Mouse (Mus musculus): Measurements from ENCODE around the gene Endov.
A peak's percentile ranks its signal among the peaks of the same experiment; 100 is the strongest.

Endov gene

DNA sequence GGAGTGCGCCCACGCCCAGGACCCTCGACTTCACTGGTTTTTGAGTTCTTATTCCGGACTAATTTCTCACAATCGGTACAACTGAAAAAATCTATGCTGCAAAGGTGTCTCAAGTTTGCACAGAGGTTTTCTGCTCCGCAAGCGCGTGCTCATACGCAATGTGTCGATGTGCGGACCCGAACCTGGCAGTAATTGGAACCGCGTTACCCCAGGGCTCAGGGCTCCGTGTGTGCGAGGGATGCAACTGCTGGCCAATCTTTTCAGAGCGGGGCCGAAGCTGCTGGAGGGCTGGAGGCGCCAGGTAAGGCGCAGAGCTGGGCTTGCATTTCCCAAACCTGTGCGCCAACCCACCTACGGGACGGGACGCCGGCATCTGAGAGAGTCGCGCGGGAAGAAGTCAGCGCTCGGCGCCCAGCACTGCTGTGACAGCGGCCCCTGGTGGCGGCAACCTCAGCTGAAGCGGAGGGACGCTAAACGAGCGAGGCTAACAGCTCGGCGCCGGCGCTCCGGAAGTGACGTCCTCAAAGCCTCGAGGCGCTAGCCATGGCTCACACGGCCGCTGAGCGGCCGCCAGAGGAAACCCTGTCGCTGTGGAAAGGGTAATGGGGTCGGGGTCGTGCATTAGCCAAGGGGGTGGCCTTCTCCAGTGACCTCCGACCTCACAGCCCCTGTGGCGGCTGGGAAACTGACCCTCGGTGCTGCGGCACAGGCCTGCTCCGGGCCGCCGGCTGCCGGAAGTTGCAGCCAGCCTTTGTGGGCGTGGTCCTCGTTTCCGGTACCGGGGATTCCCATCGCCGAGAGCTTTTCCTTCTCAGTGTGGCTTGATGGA lies at the start of gene Endov:
Endov (plus strand) TSS at position 487 of the 829 bp plus-strand sequence.
- peak; percentile 100 for DNase-seq (ENCODE audit: low spot score)

DNA sequence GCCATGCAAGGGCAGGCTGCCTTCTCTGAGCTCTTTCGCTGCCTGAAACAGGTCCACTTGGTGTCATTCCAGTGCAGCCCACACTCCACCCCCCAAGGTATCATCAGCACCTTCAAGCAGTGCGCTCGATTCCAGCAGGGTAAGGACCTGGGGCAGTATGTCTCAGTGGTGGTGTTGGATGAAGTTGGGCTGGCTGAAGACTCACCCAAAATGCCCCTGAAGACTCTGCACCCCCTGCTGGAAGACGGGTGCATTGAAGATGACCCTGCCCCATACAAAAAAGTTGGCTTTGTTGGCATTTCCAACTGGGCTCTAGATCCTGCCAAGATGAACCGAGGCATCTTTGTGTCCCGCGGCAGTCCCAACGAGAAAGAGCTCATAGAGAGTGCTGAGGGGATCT lies 48.9 kb upstream of the Endov start:
- no peak for DNase-seq (ENCODE audit: low spot score)

DNA sequence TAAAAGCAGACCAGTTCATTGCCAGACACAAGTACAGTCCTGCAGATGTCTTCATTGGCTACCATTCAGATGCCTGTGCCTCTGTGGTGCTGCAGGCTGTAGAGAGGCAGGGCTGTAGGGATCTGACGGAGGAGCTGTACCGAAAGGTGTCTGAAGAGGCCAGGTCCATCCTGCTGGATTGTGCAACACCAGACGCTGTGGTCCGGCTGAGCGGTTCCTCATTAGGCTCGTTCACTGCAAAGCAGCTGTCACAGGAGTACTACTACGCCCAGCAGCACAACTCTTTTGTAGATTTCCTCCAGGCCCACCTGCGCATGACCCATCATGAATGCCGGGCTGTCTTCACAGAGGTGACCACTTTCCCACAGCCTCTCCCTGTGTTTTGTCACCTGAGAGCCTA lies 47.7 kb upstream of the Endov start:
- DNase-seq (ENCODE audit: low spot score): no peak

DNA sequence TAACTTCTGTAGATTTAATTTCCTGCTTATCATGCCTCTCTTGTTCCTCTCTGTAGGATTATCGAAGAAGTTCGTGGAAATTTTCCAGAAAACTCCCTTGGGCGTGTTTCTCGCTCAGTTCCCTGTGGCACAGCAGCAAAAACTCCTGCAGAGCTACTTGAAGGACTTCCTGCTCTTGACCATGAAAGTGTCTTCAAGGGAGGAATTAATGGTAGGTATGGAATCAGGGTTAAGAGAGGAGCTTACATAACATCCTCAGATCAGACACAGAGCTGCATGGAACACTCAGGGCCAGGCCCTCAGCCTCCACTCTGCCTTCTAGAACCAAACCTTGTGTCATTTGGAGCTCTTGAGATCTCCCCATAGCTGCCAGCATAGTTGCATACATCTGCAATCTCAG lies 35.0 kb upstream of the Endov start:
- no peak for DNase-seq (ENCODE audit: low spot score)

DNA sequence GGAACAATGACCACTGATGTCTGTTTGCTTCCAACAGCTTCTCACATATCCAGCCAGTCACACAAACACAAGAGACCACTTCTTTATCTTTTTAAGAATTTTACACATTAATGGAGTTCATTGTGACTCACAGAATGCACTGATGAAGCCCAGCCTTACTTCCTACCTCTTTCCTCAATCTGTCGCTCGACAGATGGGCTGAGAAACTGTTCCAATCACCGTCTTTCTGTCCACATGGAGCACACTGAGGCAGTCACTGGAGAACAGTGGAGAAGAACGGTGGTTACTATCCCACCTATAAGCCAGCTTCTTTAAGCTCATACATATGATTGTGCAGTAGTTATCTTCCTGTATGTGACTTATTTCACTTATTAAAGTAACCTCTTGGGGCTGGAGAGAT lies 13.3 kb upstream of the Endov start:
- no peak for DNase-seq (ENCODE audit: low spot score)

DNA sequence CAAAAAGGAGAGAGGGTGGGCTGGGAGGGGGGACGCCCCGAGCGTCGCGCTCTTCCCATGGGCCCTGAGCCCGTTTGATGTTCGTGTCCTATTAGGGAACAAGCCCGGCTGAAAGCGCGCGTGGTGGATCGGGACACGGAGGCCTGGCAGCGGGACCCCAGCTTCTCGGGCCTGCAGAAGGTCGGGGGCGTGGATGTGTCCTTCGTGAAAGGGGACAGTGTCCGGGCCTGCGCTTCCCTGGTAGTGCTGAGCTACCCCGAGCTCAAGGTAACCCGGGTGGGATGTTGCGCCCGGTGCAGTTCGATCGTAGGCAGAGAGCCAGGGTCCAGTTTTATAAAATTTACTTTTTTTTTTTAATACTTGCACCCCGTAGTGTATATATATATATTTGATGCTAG lies 542 bp downstream of the Endov start:
- no peak for DNase-seq (ENCODE audit: low spot score)

DNA sequence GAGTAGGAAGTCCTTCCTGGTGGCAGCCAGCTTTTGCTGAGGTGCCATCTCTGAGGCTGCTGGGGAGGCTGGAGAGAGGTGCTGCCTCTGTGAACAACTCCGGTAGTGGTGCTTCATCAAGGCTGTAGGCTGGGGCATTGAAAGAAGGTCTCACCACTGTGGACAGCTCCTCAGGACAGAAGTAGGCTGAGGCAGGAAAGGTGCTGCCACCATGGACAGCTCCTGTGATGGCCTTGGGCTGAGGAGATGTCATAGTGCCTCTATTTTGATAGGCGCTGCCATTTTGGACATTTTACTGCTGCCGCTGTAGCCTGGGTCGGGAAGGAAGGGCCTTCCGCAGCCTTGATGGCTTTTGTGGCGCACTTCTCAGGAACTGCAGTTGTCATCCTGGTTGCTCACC lies 1.7 kb downstream of the Endov start:
- DNase-seq (ENCODE audit: low spot score): no peak

DNA sequence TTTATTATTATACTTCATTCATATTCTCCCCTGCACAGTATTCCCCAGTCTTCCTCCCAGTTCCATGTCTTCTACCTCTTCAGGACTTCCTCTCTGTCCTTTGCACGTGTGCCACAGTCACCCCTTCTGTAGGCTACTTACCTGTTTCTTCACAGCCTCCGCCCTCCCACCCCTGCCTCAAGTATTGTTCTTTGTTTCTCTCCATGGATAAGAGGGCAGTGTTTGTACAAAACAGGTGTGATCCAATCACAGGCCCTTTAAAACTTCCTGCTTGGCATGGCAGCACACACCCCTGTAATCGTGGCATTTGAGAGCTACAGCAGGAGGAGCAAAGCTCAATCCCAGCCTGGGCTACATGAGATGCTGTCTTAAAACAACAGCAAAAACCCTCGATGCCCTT lies 2.4 kb downstream of the Endov start:
- no peak for DNase-seq (ENCODE audit: low spot score)

DNA sequence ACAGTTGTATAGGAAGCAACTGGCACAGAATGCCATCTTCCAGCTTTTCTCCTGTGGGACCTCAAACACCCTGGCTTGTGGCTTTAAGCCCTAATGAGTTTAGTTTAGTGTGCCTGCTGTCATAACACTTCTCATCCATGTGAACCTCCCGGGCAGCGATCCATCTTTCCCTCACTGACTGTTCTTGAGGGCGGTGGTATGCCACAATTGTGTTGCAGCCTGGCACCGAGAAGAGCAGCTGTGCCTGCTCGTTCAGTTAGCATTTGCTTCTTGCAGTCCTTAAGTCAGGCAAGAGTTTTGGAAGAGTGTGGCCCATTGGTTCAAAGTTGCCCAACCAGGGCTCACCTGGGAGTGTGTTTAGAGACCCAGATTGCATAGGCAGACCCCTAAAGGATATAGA lies 5.0 kb downstream of the Endov start:
- DNase-seq (ENCODE audit: low spot score): no peak

DNA sequence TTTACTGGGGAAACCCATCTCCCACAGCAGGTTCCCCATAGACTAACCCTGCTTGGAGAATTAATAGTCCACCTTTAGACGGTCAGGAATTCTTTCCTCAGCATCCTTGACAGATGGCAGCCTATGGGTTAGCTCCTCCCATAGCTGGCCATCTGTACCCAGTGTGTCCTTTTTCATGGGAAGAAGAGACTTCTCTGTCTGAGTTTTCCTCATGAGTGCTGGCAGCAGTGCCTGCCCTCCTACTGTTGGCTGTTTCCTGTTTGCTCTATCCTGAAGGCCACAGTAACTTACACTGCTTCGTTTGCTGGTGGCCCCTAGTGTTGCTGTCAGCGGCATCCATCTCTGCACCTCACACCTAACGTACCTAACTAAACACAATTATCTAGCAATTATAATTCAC lies 6.3 kb downstream of the Endov start:
- no peak for DNase-seq (ENCODE audit: low spot score)

DNA sequence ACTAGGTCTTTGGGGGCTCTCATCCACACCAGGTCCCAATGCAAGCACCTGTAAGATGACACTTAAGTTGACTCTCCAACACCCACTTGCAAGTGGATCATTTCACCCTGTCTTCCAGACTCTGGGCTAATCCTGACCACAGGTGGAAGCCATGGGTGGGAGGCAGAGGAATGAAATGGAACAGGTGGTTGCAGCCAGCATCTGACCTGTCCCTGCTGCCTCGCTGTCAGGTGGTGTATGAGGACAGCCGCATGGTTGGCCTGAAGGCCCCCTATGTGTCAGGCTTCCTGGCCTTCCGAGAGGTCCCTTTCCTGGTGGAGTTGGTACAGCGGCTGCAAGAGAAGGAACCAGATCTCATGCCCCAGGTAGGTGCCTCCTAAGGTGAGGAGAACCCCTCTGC lies 8.2 kb downstream of the Endov start:
- no peak for DNase-seq (ENCODE audit: low spot score)

DNA sequence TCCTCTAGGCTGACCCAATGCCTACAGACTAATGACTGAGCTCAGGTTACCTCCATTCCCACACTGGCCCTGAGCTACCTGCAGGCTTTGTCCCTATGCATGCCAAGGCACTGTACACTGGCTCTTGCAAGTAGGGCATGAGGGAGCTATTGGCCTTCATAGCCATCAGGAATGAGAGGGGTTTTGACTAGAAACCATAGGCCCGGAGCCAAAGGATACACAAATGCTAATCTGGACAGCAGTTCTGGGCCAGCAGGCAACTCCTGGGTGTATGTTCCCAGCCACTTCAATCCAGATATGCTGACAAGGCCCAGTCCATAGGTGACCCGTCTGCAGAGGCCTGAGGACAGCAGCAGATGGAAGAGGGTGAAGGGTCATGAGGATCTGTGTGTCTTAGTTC lies 8.9 kb downstream of the Endov start:
- no peak for DNase-seq (ENCODE audit: low spot score)

DNA sequence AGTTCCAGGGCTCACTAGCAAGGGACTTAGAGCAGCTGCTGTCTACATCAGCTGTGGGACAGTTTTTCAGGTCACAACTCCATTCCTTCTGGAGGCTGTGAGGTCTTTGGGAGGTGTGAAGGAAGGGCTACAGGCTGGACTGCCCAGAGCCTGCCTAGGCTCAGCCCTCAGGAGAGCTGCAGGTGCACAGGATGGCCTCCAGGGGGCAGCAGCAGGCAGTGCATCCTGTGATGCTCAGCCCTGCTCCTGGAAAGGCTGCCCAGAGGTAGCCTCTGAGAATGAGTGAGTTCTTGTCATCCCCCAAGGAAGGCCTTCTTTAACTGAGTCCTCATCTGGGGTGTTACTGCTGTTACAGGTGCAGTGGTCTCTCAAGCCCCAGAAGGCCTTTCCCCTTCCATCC lies 12.5 kb downstream of the Endov start:
- peak; percentile 90 for DNase-seq (ENCODE audit: low spot score)

DNA sequence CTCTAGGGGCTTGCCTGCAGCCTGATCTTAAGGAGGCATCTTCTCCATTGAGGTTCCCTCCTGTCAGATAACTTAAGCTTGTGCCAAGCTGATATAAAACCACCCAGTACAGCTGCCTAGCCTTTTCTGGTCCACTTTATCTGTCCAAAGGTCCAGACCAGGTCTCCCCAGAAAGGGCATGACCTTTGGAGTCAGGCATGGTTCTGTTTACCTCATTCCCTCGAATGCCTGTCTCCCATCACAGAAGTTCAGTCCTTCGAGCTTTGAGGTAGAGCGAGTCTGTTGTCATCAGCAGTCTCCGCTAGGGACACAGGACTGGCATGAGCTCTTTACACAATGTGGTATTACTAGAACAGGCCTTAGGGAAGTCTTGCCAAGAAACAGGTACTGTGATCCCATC lies 15.2 kb downstream of the Endov start:
- no peak for DNase-seq (ENCODE audit: low spot score)

DNA sequence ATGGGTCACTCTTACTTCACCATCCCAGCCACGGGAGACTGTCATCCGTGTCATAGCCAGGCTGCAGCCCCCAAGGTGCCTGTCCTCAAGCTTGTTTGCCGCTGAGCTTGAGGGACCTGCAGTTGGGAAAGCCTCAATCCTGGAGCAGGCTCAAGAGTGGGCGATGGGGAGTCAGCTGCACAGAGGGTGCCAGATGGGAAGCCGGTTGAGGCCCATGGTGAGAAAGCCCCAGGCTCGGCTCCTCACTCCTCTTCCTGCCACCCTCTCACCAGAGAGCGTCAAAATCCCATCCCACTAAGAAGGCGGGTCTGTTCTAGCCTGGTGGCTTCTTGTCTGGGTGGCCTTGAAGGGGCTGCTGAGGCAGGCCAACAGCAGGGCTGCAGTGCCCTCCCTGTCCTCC lies 16.6 kb downstream of the Endov start:
- DNase-seq (ENCODE audit: low spot score): no peak

DNA sequence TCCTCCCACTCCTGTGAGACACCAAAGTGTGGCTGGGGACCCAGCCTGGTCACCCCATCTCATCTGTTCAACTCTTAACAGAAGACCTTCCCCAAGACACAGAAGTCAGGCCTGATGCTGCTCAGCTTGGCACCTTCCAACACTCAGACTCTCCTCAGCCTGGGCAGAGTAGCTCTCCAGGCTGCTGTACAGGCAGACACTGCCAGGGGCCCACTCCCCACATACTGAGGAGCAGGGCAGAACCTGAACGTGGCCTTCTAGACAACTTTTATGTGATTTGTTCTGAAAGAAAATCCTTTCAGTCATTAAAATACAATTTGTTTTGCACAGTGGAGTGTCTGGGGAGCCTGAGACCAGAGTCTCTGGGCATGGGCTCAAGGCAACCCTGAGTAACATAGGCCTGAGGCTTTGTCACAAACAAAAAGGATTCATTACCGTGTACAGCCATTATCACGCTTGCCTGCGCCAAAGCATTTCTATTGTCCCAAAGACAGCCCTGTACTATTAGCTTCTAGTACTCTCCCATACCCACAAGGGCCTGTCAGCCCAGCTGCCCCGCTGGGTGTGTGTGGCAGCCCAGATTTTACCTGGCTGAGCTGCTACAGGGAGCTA lies 18.1 kb downstream of the Endov start:
- DNase-seq (ENCODE audit: low spot score): no peak

DNA sequence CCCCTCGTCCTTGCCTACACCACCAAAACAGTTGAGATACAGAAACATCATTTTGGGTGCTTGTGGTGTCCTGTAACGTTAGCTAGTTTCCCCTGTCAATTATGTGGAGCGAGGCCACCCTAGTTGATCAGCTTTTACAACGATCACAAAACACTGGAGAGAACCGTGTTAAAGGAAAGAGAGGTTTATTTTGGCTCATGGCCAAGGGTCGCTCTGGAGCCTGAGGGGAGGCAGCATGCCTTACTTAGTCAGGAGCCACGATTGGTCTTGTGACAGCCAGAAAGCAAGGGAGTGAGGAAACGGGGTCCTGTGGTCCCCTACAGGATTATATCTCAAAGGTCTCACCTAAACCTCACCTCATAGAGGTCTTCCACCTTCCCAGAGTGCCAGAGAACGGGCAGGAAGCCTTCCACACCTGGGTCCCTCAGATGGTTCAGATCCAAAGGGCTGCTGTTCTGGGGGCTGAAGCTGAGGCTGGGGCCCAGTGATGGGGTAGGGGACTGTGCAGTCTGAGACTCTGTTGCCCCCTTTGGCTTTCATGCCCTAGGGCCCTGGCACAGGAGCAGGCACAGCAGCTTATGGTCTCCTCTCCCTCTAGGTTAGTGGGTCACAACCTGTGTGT lies 22.0 kb downstream of the Endov start:
- no peak for DNase-seq (ENCODE audit: low spot score)

DNA sequence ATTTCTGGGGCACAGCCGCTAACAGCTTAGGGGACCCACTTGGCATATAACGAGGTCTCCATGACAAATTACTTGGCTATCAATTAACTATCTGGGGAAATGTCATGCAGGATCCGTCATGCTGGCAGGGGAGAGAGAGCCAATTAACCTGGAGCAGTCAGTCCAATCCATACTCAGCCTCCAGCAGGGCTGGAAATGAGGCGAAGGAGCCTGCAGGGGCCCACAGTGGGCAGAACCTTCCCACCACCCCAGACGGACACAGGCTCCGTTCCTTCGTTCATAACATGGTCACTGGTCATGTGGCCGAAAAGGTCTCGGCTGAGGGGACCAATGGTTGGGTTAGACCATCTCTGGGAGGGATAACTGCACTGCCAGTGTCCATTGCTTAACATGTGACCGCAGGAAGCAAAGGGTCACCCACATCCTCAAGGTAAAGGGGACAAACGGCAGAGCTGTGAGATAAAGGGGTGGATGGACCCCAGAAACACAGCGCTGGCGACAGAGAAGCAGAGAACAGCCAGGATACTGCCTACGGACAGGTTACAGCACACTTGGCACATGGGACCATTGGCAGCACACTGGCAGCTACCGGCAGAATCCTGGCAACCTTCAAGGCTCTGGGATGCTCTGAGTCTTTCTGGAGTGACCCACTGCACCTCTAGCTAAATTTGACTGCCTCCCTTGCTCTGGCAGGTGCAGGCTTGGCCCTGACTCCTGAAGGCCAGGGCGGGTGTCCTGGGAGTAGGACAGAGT lies 23.1 kb downstream of the Endov start:
- no peak for DNase-seq (ENCODE audit: low spot score)

DNA sequence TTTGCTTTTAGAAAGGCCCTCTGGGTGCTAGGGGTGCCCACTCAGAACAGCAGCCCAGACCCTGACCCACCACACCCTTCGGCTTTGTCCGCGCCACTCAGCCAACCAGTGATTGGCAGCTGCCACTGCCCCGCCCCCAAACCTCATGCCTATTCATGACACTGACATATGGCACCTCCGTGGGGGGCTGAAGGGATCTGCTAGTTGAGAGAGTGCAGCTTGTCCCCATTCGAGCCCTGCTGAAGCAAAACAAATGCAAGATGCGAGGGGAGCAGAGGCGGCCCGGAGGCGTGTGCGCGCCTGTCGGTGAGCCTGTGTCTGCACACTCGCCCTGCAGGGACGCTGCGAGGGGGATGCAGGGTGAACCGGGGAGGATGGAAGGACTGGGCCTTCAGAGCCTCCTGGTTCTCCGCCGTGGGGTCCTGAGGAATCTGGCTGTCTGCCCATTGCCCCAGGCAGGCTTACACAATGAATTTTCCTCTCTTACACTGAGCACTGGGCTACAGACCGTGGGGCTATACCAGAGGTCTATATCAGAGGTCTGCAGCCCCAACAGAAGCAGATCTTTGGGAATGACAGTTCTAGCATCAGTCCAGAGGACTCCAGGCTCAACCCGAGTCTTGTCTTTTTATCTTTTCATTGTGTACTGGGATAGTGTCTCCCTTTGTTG lies 24.0 kb downstream of the Endov start:
- no peak for DNase-seq (ENCODE audit: low spot score)

DNA sequence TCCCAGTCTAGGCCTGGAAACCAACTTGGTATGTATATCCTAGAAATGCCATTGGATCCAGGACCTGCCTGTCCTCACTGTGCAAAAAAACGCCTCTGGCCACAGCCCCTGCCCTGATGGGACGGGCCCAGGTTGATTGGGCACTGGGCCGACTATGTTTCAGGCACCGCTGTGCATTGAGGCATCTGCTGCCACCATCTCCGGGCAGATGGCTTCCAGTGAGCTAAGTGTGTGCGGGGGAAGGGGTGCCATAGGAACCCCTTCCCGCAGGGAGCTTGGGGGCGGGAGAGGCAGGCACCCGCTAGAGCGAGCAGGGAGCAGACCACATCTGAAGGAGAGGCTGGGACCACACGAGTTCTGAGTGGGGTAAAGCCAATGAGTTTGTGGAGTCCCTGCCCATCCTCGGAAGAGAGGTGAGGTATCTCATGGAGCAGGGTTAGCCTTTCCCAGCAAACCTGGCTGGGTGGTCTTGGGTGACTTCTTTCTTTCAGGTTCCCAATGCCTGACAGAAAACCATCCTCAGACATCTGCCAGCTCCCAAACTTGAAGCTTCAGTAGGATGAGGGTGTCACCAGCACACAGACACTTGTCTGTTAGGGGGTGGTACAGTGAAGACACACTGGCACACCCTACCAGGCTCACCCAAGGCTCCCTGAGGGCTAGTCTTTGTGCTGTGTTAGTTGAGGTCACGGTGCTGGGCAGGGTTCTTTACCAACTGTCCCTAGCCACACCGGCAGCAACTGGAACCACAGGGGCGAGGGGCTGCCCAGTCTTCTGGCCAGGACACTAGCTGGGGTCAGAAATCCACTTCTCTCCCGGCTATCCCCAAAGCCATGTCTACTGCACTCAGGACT lies 24.9 kb downstream of the Endov start:
- no peak for DNase-seq (ENCODE audit: low spot score)

DNA sequence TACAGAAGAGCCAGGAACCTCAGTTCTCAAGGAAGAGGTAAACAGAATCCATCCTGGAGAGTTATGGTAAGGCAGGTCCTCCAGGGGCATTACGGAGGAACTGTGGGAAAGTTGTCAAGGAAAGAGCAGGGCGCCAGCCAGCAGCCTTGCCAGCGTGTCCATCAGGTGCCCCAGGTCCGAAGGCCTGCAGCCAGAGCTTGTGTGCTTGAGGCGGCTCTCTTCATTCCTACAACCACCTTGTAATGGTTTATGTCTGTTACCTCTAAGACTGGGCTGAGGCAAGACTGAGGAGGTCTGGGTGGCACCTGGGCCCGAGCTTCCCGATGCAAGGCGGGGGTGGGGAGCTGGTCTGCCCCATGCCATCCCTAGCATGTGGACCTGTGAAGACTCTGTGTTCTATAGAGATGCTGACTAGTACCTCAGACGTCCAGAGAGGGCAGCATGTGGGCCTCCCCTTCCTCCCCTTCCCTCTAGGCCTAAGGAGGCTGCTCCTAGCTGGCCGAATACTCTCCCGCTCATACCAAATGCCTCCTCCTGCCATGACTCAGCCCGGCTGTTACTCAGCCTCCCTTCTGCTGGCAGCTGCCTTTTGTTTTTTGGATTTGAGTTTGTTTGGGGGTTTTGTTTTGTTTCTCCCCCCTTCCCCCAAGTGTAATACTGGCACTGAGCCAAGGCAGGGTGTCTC lies 25.7 kb downstream of the Endov start:
- DNase-seq (ENCODE audit: low spot score): no peak
